Mouse (Mus musculus): ENCODE data around the gene Wfdc1. TPM values are rescaled to one million over a fixed set of nuclear protein-coding genes. Genes with fewer than 3 reads are reported as not detected.

Wfdc1 gene
- 7.1 and 8.3 TPM in 2 replicates for polyA plus RNA-seq (2015; fragmentation: Nextera tagmentation; extraction: Ambion mirVana)

- WGBS = 24% methylated on average over 14 of the region's 14 CpGs
- H3K4me3 ChIP-seq (ENCODE audit: low read length) = no peak within 1 kb of the TSS
- no peaks in the 10 kb centered on the region for H3K36me3 ChIP-seq (ENCODE audit: control insufficient read depth, insufficient read depth, low read length)
- H3K4me2 ChIP-seq (ENCODE audit: low read length) = peak within 1 kb of the TSS; percentile 9
- 0 out of 2 replicates have a peak, but pooled peaks have one; percentile 42 for ATAC-seq
- H3K27me3 ChIP-seq (replicated peaks; ENCODE audit: control insufficient read depth, insufficient read depth, low read length) = no peaks in the 10 kb centered on the region
- H3K9me3 ChIP-seq (ENCODE audit: control insufficient read depth, low read length) = no peaks in the 10 kb centered on the region
- H3K9ac ChIP-seq (ENCODE audit: low read depth, low read length) = no peak within 1 kb of the TSS
- peaks cover 3% of the 10 kb centered on the region; the same call in 1 of the 2 replicates for H3K4me1 ChIP-seq (ENCODE audit: control insufficient read depth, insufficient read depth, low read depth, low read length)
- no peak within 1 kb of the TSS for H3K27ac ChIP-seq (ENCODE audit: low read depth, low read length)
These were observed at the start of gene Wfdc1 for GRCm38 (mm10) chr8:119666219-119666951. Gene Wfdc1, plus strand, starts transcription at chr8:119666365.

- H3K4me1 ChIP-seq (ENCODE audit: control insufficient read depth, insufficient read depth, low read depth, low read length) = no peaks in the 10 kb centered on the region
- H3K4me3 ChIP-seq (ENCODE audit: low read length) = no peak overlapping the region
- no peaks in the 10 kb centered on the region for H3K9me3 ChIP-seq (ENCODE audit: control insufficient read depth, low read length)
- WGBS = 89% methylated on average over 4 of the region's 4 CpGs
- H3K9ac ChIP-seq (ENCODE audit: low read depth, low read length) = no peak overlapping the region
- H3K27ac ChIP-seq (ENCODE audit: low read depth, low read length) = no peak overlapping the region
- no peak for ATAC-seq
- H3K27me3 ChIP-seq (replicated peaks; ENCODE audit: control insufficient read depth, insufficient read depth, low read length) = no peaks in the 10 kb centered on the region
- H3K36me3 ChIP-seq (ENCODE audit: control insufficient read depth, insufficient read depth, low read length) = no peaks in the 10 kb centered on the region
- H3K4me2 ChIP-seq (ENCODE audit: low read length) = no peak overlapping the region
These were observed 49.4 kb upstream of the Wfdc1 start for GRCm38 (mm10) chr8:119616811-119617210.

- Histone ChIP-seq H3K27ac (ENCODE audit: low read depth, low read length) (no peak overlapping the region), H3K4me2 (ENCODE audit: low read length) (no peak overlapping the region), H3K9me3 (ENCODE audit: control insufficient read depth, low read length) (no peaks in the 10 kb centered on the region), H3K4me3 (ENCODE audit: low read length) (no peak overlapping the region), H3K9ac (ENCODE audit: low read depth, low read length) (no peak overlapping the region), H3K4me1 (ENCODE audit: control insufficient read depth, insufficient read depth, low read depth, low read length) (no peaks in the 10 kb centered on the region), H3K36me3 (ENCODE audit: control insufficient read depth, insufficient read depth, low read length) (no peaks in the 10 kb centered on the region), H3K27me3 (replicated peaks; ENCODE audit: control insufficient read depth, insufficient read depth, low read length) (no peaks in the 10 kb centered on the region)
- 93% methylated on average over 5 of the region's 5 CpGs for WGBS
- ATAC-seq = no peak
These were observed 48.6 kb upstream of the Wfdc1 start for GRCm38 (mm10) chr8:119617586-119617985.

- no peak overlapping the region for H3K4me2 ChIP-seq (ENCODE audit: low read length)
- no peaks in the 10 kb centered on the region for H3K27me3 ChIP-seq (replicated peaks; ENCODE audit: control insufficient read depth, insufficient read depth, low read length)
- H3K36me3 ChIP-seq (ENCODE audit: control insufficient read depth, insufficient read depth, low read length) = no peaks in the 10 kb centered on the region
- H3K9ac ChIP-seq (ENCODE audit: low read depth, low read length) = no peak overlapping the region
- no peak for ATAC-seq
- WGBS = 74% methylated on average over 5 of the region's 5 CpGs
- H3K9me3 ChIP-seq (ENCODE audit: control insufficient read depth, low read length) = no peaks in the 10 kb centered on the region
- no peaks in the 10 kb centered on the region for H3K4me1 ChIP-seq (ENCODE audit: control insufficient read depth, insufficient read depth, low read depth, low read length)
- no peak overlapping the region for H3K27ac ChIP-seq (ENCODE audit: low read depth, low read length)
- no peak overlapping the region for H3K4me3 ChIP-seq (ENCODE audit: low read length)
These were observed 47.3 kb upstream of the Wfdc1 start for GRCm38 (mm10) chr8:119618887-119619286.

- H3K4me3 ChIP-seq (ENCODE audit: low read length) = no peak overlapping the region
- H3K36me3 ChIP-seq (ENCODE audit: control insufficient read depth, insufficient read depth, low read length) = no peaks in the 10 kb centered on the region
- H3K9me3 ChIP-seq (ENCODE audit: control insufficient read depth, low read length) = no peaks in the 10 kb centered on the region
- H3K9ac ChIP-seq (ENCODE audit: low read depth, low read length) = no peak overlapping the region
- H3K4me1 ChIP-seq (ENCODE audit: control insufficient read depth, insufficient read depth, low read depth, low read length) = no peaks in the 10 kb centered on the region
- no peak for ATAC-seq
- H3K4me2 ChIP-seq (ENCODE audit: low read length) = no peak overlapping the region
- 67% methylated on average over 6 of the region's 6 CpGs for WGBS
- no peaks in the 10 kb centered on the region for H3K27me3 ChIP-seq (replicated peaks; ENCODE audit: control insufficient read depth, insufficient read depth, low read length)
- no peak overlapping the region for H3K27ac ChIP-seq (ENCODE audit: low read depth, low read length)
These were observed 45.9 kb upstream of the Wfdc1 start for GRCm38 (mm10) chr8:119620116-119620840.

GRCm38 (mm10) chr8:119620848-119621465, 45.2 kb upstream of the Wfdc1 start:
- no peak overlapping the region for H3K27ac ChIP-seq (ENCODE audit: low read depth, low read length)
- H3K9me3 ChIP-seq (ENCODE audit: control insufficient read depth, low read length) = no peaks in the 10 kb centered on the region
- 87% methylated on average over 14 of the region's 14 CpGs for WGBS
- ATAC-seq = no peak
- H3K4me3 ChIP-seq (ENCODE audit: low read length) = no peak overlapping the region
- H3K4me1 ChIP-seq (ENCODE audit: control insufficient read depth, insufficient read depth, low read depth, low read length) = no peaks in the 10 kb centered on the region
- H3K9ac ChIP-seq (ENCODE audit: low read depth, low read length) = no peak overlapping the region
- H3K36me3 ChIP-seq (ENCODE audit: control insufficient read depth, insufficient read depth, low read length) = no peaks in the 10 kb centered on the region
- no peaks in the 10 kb centered on the region for H3K27me3 ChIP-seq (replicated peaks; ENCODE audit: control insufficient read depth, insufficient read depth, low read length)
- H3K4me2 ChIP-seq (ENCODE audit: low read length) = no peak overlapping the region

- H3K4me1 ChIP-seq (ENCODE audit: control insufficient read depth, insufficient read depth, low read depth, low read length) = no peaks in the 10 kb centered on the region
- no peak for ATAC-seq
- H3K27me3 ChIP-seq (replicated peaks; ENCODE audit: control insufficient read depth, insufficient read depth, low read length) = no peaks in the 10 kb centered on the region
- WGBS = 74% methylated on average over 4 of the region's 4 CpGs
- no peaks in the 10 kb centered on the region for H3K36me3 ChIP-seq (ENCODE audit: control insufficient read depth, insufficient read depth, low read length)
- no peak overlapping the region for H3K9ac ChIP-seq (ENCODE audit: low read depth, low read length)
- H3K4me2 ChIP-seq (ENCODE audit: low read length) = no peak overlapping the region
- H3K27ac ChIP-seq (ENCODE audit: low read depth, low read length) = no peak overlapping the region
- no peaks in the 10 kb centered on the region for H3K9me3 ChIP-seq (ENCODE audit: control insufficient read depth, low read length)
- H3K4me3 ChIP-seq (ENCODE audit: low read length) = no peak overlapping the region
These were observed 43.6 kb upstream of the Wfdc1 start for GRCm38 (mm10) chr8:119622555-119622954.

- no peak overlapping the region for H3K4me2 ChIP-seq (ENCODE audit: low read length)
- no peaks in the 10 kb centered on the region for H3K4me1 ChIP-seq (ENCODE audit: control insufficient read depth, insufficient read depth, low read depth, low read length)
- H3K9me3 ChIP-seq (ENCODE audit: control insufficient read depth, low read length) = no peaks in the 10 kb centered on the region
- WGBS = 81% methylated on average over 8 of the region's 8 CpGs
- no peak for ATAC-seq
- H3K27me3 ChIP-seq (replicated peaks; ENCODE audit: control insufficient read depth, insufficient read depth, low read length) = no peaks in the 10 kb centered on the region
- no peak overlapping the region for H3K27ac ChIP-seq (ENCODE audit: low read depth, low read length)
- no peaks in the 10 kb centered on the region for H3K36me3 ChIP-seq (ENCODE audit: control insufficient read depth, insufficient read depth, low read length)
- no peak overlapping the region for H3K9ac ChIP-seq (ENCODE audit: low read depth, low read length)
- no peak overlapping the region for H3K4me3 ChIP-seq (ENCODE audit: low read length)
These were observed 43.1 kb upstream of the Wfdc1 start for GRCm38 (mm10) chr8:119623061-119623460.

- Histone ChIP-seq H3K9me3 (ENCODE audit: control insufficient read depth, low read length) (no peaks in the 10 kb centered on the region), H3K4me3 (ENCODE audit: low read length) (no peak overlapping the region), H3K9ac (ENCODE audit: low read depth, low read length) (no peak overlapping the region), H3K4me1 (ENCODE audit: control insufficient read depth, insufficient read depth, low read depth, low read length) (no peaks in the 10 kb centered on the region), H3K36me3 (ENCODE audit: control insufficient read depth, insufficient read depth, low read length) (no peaks in the 10 kb centered on the region), H3K4me2 (ENCODE audit: low read length) (no peak overlapping the region), H3K27me3 (replicated peaks; ENCODE audit: control insufficient read depth, insufficient read depth, low read length) (no peaks in the 10 kb centered on the region), H3K27ac (ENCODE audit: low read depth, low read length) (no peak overlapping the region)
- 83% methylated on average over 1 of the region's 1 CpGs for WGBS
- no peak for ATAC-seq
These were observed 42.4 kb upstream of the Wfdc1 start for GRCm38 (mm10) chr8:119623744-119624143.

Data from hindbrain, embryonic 16.5 days (tissue).